Mouse (Mus musculus) layer of hippocampus, postnatal 25 days (tissue): ENCODE measurements around the gene Dcdc2a. TPM values are rescaled to one million over a fixed set of nuclear protein-coding genes. Genes with fewer than 3 reads are reported as not detected.

ENCODE experiments used
- DNase-seq, 2 experiments: peaks; one replicate each; pipeline ENCODE4 v3.0.0; 2022; ENCODE audit warnings: mixed read lengths in 2 of 2, low spot score in 1 of 2; ENCODE audit errors: extremely low spot score in 1 of 2
- total RNA-seq, 2 experiments: library from RNA; stranded (reverse); gene quantifications; 2 replicates each; pipeline ENCODE4 v1.2.3; 2021

Gene Dcdc2a
- total RNA-seq, 2 experiments from 2014 or later = 9.7 to 12.1 TPM

DNA sequence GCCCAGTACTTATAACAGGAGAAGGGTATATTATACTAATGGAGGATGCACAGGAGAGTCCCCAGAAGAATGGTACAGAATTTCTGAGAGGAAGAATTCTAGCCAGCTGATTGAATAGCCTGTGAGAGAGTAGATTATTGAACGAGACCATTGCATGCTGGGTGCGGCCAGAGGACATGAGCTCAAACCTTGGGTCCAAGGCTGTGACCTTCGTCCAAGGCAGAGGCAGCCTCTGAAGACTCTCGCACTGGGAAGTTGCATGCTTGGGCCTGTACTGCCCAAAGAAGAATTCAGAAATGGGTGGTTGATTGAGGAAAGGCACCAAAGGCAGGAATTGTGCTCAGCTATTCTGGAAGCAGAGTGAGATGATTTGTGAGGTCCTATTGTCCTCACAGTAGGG lies 38.0 kb downstream of the Dcdc2a start:
- DNase-seq = no peak

DNA sequence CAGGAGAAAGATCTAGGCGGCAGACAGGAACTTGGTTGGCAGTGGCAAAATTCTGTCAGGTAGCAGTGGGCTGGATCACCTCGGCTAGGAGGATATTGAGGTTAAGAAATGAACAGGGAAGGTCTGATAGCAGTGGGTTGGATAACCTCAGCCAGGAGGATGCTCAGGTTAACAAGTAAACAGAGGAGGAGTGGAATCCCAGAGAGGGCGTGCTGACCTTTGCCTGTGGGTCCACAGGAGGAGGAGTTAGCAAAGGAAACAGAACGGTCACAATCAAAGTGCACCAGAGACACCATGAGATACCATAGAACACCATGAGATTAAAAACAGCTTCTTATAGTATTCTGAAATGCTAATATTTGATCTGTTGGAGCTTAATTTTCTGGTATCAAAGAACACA lies 38.6 kb downstream of the Dcdc2a start:
- no peak for DNase-seq

DNA sequence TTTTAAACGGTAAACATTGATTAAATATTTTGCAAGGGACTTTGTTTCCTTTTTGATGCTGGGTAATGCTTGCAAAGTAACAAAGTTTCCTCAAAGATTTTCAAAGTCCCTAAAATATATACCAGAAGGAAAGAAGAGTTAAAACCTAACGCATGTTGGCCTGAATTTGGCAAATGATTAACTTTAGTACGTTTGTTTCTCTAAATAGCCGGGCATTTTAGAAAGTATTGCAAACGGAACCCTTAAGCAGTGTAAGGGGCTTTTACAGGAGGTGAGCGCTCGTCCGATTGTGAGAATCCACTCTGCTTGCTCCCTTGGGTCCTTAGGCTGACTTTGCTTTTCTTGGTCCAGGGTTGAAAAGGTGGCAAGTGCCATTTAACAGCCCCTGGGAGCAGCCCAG lies 41.5 kb downstream of the Dcdc2a start:
- no peak for DNase-seq

DNA sequence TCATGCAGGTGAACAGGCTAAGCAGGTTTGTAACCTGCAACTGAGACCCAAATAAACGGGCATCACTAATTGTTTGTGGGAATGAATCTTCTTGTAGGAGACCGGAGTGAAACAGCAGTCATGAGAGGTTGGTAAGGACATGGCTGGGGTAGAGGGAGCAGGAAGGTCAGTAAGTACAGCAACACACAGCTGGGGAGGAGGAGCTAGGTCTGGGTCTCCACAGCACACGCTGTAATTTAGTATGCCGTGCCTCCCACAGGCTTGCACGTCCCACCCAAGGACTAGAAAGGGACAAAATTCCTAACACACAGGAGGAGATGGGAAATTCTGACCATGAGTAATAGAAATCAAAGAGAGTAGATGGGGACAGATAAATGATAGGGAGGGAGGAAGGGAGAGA lies 42.8 kb downstream of the Dcdc2a start:
- DNase-seq = no peak

DNA sequence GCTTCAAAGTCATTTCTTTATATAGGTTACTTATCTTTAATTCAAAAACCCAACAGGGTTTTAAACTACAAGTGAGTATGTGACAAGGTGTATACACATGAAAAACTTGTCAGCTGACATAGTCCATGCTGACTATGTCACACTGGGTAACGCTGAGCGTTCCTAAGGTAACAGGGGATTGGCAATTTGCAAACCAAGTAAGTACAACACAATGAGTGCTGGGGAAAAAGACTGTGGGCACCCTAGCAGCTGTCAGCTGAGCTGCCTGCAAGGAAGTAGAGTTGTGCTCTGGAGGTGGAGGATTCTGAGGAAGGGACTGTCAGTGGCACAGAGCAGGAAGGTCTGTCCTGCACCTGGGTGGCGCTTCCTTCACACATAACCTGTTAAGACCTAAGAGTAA lies 43.7 kb downstream of the Dcdc2a start:
- no peak for DNase-seq

DNA sequence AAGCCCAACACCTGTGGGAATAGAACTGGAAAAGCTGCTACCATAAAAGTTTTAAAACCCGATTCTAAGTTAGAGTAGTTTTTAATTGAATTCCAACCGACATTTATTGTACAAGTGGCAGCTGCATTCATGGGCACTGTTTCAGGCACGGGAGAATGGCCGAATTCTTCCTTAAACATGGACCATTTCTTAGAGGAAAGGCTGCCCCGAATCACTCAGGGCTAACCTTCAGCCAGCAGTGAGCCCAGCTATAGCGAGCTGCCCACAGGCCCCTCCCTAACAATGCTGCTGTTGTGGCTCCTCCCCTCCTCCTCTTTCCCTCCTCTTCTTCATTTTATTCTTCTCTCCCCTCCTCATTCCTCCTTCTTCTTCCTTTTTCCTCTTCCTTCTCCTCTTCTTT lies 44.8 kb downstream of the Dcdc2a start:
- no peak for DNase-seq

DNA sequence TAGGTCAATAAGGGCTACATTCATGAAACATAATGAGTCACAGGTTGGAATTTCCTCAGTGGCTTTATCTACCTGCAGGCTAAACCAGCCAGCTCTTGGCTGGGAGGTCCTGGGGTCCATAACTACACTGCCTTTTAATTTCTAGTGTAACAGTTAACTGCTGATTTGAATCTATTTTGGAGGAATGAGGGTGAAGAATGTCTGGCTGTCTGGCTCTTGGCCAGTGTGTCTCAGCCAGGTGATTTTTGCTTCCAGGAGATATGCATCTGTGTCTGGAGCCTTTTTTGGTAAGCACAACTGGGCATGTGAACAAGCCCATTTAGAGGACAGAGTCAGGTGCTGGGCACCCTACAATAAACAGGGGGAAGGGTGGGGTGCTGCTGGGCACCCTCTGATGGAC lies 49.9 kb downstream of the Dcdc2a start:
- no peak for DNase-seq

DNA sequence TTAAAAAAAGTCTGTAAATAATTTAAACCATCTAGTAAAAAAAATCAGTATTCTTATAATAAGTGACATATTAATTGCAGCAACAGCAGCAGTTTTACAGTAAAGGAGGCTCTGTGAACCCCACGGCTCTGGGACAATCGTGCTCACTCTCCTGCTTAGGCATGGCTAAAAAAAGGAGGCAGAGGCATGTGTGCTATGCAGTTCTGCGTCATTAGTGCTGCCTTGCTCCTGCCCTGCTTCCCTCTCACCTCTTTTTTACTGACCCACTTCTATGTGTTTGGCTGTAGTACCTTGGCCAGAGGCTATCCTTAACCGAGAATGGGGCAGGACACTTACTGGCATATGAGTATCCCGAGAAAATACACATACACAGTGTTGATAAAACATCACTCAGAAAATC lies 50.9 kb downstream of the Dcdc2a start:
- DNase-seq = no peak

DNA sequence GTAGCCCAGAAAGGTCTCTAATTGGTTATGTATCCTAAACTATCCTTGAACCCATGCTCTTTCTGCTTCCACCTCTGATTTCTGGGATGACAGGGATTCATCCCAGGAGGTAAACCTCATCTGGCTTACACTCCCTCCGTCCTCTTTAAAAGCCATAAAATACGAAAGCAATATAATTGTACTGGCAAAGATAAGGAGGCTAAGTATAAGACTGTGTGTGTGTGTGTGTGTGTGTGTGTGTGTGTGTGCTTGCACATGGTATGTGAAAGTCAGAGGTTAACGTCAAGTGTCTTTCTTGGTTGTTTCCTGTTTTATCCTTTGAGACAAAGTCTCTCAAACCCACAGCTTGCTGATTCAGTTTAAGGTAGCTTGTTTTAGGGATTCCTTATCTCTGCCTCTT lies 52.5 kb downstream of the Dcdc2a start:
- no peak for DNase-seq

DNA sequence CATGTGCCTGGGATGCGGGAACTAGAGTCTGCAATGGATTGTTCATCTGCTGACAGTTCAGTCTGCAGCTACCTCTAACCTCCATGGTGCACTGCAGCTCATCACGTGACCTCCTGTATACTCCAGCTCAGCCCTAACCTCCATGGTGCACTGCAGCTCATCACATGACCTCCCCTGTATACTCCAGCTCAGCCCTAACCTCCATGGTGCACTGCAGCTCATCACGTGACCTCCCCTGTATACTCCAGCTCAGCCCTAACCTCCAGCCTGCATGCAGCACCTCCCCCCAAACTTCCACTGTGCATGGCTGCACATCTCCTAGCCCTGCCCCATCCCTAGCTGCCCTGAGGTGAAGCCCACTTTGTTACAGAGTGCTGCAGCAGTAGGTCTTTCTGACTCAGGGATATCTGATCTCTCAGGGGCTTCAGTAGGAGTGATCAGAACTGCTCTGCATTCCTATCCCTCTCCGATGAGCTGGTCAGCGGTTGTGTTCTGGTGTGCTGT lies 54.8 kb downstream of the Dcdc2a start:
- DNase-seq = no peak

DNA sequence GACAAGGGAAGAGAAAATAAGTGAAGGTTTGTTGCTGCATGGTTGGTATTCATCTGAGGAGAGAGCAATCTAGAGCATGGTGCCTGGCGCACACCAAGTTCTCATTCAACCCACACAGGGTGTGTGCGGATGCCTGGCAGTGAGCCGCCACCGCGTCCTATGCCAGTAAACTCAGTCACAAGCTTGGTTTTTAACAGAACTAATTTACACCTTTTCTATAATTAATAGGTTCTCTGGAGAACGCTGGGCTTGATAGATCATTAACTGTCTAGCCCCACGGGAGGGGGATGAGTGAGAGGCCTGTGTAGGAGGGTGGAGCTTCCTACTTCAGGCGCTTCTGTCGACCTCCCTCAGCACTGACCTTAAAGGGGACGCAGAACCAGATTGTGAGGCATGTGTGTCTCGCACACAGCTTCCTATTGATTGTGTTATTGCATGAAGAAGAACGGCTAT lies 59.7 kb downstream of the Dcdc2a start:
- DNase-seq = peak; percentile 58 to 67

DNA sequence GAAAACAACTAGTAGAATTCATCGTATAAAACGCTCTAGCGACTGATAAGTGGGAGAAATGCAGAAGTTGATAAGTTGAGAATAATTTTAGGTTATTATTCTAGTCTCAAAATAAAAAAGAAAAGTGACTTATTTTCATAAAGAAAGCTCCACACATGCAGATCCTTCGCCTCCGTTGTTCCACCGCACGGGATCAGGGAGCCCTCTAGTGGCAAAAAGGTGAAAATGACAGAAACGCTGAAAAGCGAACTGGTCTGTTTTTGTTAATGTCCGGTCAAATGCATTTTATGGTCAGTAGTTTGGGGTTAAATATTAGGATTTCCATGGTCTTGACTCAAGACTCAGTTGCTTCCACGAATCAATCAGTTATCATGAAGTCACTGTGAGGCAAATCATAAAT lies 60.2 kb downstream of the Dcdc2a start:
- DNase-seq = peak in 1 of 2 experiments; percentile 25

DNA sequence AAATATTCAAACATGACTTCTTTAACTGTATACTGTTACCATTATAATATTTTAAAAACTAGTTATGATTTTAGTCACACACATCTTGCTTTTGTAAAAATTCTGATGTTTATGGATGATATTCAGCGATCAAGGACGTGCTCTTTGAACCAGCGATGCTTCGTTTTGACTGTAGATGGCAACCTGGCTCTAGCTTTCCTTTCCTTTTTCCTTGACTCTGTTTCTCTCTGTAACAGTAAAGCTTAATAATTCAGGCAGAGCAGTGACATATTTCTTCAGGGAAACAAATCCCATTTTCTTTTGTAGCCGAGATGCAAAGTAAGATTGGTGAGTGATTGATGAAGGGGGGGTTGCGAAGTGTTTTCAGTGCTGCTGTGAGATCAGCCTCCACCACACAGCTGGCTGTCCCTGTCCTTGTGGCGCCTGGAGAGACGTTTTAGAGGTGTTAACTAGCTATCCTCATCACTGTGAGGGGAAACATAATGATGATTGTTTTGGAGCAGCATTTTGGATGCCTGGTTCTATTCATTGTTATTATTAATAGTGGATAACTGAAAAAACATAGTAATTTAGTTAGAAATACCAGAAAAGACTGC lies 67.0 kb downstream of the Dcdc2a start:
- no peak for DNase-seq

DNA sequence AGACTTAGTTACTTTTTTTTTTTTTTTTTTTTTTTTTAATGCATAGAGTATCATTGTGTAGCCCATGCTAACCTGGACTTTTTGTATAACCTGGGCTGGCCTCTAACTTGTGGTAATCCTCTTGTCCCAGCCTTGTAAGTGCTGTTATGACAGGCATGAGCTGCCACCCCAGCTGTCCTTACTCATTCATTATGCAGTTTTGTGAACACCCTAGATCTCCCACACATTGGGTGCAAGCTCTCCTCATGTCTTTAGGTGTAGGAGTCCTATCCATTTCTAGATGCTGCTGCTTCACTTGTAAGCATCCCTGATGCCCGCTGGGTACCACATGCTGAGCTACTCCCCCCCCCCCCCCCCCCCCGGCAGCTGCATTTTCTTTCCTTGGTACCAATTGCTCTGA lies 71.4 kb downstream of the Dcdc2a start:
- DNase-seq = no peak

DNA sequence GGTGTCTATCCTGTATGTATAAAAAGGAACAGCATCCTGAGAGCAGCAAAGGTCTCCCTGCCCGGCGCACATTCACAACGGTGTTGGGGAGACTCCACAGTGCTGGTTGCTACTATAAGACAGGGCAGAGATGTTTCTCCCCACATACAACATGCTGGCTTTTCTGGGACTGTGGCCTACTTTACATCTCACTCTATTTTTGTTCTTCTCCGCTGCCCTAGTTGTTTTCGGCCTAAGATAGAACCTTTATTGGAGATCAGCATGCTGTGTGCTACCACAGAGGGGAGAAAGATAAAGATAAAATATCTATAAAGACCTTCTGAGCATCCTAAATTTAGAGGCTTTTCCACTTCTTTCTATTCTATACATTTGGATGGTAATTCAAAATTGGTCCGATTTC lies 72.0 kb downstream of the Dcdc2a start:
- no peak for DNase-seq

DNA sequence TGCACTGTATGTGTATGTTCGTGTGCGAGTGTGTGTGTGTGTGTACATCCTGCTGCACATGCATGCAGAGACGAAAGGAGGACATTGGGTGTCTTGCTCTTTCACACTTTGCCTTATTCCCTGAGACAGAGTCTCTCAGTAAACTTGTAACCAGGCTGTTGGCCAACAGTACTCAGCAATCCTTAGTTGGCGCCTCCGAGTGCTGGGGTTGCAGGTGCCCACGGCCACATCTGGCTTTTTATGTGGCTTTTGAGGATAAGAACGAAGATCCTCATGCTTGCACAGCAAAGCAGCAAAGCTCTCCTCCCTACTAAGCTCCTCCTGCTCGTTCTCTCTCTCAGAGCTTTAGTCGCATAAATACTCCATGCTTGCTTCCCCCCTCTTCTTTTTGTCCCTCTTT lies 73.0 kb downstream of the Dcdc2a start:
- no peak for DNase-seq

DNA sequence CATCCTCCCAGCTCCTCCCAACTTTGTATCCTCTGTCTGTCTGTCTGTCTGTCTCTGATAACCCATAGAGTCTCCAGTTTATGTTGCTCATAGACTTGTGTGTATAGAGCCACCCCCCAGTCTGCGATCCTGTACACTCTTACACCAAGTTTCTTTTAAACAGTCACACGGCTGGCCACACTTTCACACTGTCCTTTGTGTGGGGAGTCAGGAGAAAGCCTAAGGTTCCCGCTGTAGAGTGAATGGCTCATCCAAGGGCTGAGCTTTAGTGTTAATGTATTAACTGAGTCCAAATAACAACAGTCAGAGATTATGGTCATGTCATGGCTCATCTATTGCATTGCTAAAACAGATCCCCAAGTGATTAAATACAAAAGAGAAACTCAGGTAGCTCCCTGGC lies 87.3 kb downstream of the Dcdc2a start:
- DNase-seq = no peak

DNA sequence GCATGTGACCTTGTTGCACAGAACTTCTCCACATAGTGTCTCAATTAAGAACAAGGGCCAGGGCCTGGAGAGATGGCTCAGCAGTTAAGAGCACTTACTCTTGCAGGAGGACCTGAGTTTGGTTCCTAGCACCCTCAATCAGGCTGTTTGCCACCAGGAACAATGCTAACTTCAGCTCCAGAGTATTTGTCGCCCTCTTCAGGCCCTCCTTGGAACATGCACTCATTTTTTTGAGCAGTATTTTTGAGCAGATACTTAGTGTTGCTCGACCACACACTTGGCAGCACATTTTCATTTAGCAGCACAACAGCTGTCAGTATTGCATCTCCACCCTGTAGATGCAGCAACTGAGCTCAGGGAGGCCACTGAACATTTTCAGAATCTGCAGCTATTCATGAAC lies 88.3 kb downstream of the Dcdc2a start:
- no peak for DNase-seq

DNA sequence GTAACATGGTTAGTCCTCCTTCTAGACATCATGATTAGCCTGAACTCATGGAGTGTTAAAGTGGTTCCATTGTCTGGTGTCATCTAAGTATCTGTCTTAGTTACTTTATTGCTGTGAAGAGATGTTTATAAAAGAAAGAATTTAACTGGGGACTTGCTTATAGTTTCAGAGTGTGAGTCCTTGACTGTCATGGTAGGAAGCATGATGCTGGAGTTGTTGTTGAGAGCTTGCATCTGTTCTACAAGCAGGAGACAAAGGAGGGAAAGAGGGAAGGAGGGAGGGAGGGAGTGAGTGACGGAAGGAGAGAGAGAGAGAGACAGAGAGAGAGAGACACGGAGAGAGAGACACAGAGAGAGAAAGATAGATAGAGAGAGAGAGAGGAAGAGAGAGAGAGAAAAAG lies 90.4 kb downstream of the Dcdc2a start:
- DNase-seq = no peak

DNA sequence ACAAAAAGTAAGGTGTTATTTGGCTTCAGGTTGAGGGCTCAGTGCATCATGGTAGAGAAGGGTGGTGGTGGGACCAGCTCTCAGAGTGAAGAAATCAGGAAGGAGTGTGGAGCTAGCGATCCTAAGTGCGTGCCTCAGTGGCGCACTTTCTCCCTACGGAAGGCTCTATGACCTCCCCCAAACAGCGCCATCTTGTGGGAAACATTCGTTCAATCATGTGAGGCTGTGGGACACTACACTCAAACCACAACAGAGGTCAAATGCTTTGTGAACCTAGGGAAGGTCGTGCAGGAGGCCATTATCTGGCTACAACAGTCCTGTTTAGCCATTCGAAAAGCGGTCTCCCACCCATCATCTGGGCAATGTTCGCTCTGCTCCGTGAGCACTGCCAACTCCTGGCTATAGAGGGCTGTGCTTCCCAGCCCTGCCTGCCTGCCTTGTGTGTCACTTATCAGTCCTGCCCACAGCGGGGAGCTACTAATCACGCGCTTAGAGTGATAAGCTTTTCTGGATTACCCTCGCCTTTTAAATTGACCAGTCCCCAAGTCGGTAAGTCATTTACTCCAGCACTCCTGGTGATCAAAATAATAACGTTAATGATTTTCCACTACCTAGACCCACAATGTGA lies 94.5 kb downstream of the Dcdc2a start:
- no peak for DNase-seq

DNA sequence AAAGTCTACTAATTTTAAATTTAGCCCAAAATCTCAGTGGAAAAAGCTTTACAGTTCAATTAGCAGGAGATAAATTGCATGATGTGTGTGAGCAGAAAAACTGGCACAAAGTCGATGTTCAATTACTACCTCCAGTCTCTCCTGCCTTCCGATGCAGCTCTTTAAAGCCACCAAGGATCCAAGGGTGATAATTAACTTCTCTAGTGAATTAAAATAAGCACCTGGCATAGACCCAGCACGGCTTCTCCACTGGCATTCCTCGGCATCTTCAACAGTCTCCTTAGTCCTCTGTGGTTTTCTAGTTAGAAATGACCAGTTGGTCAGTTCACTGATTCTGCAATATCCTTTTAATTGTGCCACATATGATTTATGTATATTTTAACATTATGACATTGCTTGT lies 95.1 kb downstream of the Dcdc2a start:
- no peak for DNase-seq

DNA sequence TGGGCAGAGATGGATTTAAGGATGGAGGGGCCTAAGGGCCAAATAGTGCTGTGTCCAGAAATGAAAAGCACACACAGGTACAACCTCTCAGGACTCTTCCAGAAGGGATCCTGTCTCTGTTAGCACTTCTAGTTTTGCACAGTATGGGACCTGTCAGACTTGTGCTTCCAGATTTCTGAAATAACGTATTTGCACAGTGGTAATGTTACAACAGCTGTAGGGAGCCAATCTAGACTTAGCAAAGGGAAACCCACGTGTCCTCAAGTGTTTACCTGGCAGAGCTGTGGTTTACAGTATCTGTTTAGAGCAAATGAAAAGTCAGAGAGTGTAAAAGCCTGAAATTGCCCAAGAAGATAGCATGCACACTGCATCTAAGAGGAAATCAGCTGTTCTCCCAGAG lies 104.1 kb downstream of the Dcdc2a start:
- no peak for DNase-seq
